Mouse (Mus musculus) left cerebral cortex, adult 6 months (tissue): ENCODE data around the gene Pfkfb2. TPM values are rescaled to one million over a fixed set of nuclear protein-coding genes. Genes with fewer than 3 reads are reported as not detected.

ENCODE experiments used
- long read RNA-seq, 2 experiments: library from polyadenylated mRNA; unstranded; transcript quantifications; one replicate each; pipeline ENCODE4 v2.0.0; 2019 to 2020
- polyA plus RNA-seq: library from polyadenylated mRNA; unstranded; fragments of <200 nt; fragmentation: Nextera tagmentation; gene quantifications from 2 replicates; pipeline ENCODE4 v1.2.3, GENCODE M21; 2021

Pfkfb2 gene
- polyA plus RNA-seq, result 6.5 and 7.2 TPM in 2 replicates
- long read RNA-seq, experiment 1, full-length matches to known transcripts, result 12 of 119 reads
- long read RNA-seq, experiment 1, partial matches to known transcripts, result 17 of 119 reads
- long read RNA-seq, experiment 1, other reads (novel, unspliced or antisense), result 90 of 119 reads
- long read RNA-seq, experiment 2, partial matches to known transcripts, result 3 of 98 reads
- long read RNA-seq, experiment 2, other reads (novel, unspliced or antisense), result 95 of 98 reads

GRCm38 (mm10) chr1:130729153-130729552, at the start of gene Pfkfb2:
Gene Pfkfb2 (minus strand): TSS chr1:130729253.

GRCm38 (mm10) chr1:130731741-130732337, 2.8 kb upstream of the Pfkfb2 start, which contains the start of gene AA986860:
Gene AA986860 (plus strand): TSS chr1:130731976.

GRCm38 (mm10) chr1:130717291-130717871, 11.7 kb downstream of the Pfkfb2 start, which contains the start of gene Yod1:
Gene Yod1 (plus strand): TSS chr1:130717327.

GRCm38 (mm10) chr1:130715561-130716217, 13.4 kb downstream of the Pfkfb2 start, which contains the start of gene Gm29427:
Gene Gm29427 (minus strand): TSS chr1:130715799.

GRCm38 (mm10) chr1:130661454-130661853, 67.6 kb downstream of the Pfkfb2 start, which contains the start of gene C4bp:
Gene C4bp (minus strand): TSS chr1:130661632.

Other genes with a start within 250 kb of the Pfkfb2 start
- gene Zp3r, start 99.6 kb downstream of the Pfkfb2 start, polyA plus RNA-seq, result not detected in 2 replicates
- not detected in 2 replicates for gene C4bp, start 67.6 kb downstream of the Pfkfb2 start, polyA plus RNA-seq
- not detected in 2 replicates for gene Gm29427, start 13.5 kb downstream of the Pfkfb2 start, polyA plus RNA-seq
- 20.3 and 28.7 TPM in 2 replicates for gene Yod1, start 11.9 kb downstream of the Pfkfb2 start, polyA plus RNA-seq
- gene AA986860, start 2.7 kb upstream of the Pfkfb2 start, polyA plus RNA-seq, result 0.89 and 0.95 TPM in 2 replicates
- gene Fcamr, start 71.6 kb upstream of the Pfkfb2 start, polyA plus RNA-seq, result not detected in 2 replicates
- gene Pigr, start 97.4 kb upstream of the Pfkfb2 start, polyA plus RNA-seq, result 0.06 TPM in 1 of 2 replicates, not detected in the other
- 0.35 and 0.97 TPM in 2 replicates for gene Fcmr, start 136.4 kb upstream of the Pfkfb2 start, polyA plus RNA-seq
- not detected in 2 replicates for gene Il24, start 158.2 kb upstream of the Pfkfb2 start, polyA plus RNA-seq
- gene Il20, start 182.2 kb upstream of the Pfkfb2 start, polyA plus RNA-seq, result not detected in 2 replicates
- not detected in 2 replicates for gene Il19, start 210.9 kb upstream of the Pfkfb2 start, polyA plus RNA-seq